Mouse (Mus musculus): ENCODE measurements at regions not wholly inside any gene's neighbourhood (a gene's known extent, or its start where the extent isn't known, plus 50 kb on each side); places are given as distances from the start of the nearest gene placed in this dataset.

DNA sequence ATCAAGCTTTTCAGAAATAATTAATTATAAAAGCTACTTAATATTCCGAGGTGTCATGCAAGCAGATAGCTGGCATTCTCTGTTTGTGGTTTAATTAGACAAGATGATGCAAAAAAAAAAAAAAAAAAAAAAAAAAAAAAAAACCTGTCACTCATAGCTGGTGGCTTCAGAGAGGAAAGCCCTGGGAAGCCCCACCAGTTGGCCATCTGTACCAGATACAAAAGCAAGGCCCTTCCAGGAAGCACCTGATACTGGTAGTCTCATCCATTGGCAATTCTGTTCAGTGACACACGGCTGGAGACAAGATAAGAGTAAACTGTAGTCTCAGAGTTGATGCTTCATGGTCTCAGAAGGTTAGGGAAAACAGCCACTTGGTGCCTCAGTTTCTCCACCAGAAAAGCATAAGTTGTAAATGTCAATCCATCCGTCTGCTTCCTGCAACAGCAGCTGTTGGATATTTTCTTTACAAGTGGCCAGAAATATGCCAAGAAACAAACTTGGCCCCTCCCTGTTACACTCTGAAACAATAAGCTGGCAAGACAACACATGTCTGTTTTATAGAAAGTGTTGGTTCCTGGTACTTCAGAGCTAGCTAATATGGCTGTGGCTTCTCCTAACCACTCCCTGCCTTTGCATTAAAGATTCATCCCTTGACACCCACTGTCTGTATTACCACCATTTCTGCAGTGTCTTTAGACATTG lies 59.0 kb upstream of the Rasgef1b start:
- TF ChIP-seq CTCF (conservative IDR thresholded peaks at IDR 0.05; ENCODE audit: low read length) (no peak), NANOG (IDR thresholded peaks at IDR 0.05; ENCODE audit: borderline replicate concordance, low read length) (no peak), POU5F1 (IDR thresholded peaks at IDR 0.05; ENCODE audit: borderline replicate concordance, low read length) (no peak)

All from E14TG2a.4 (cell line).